Mouse (Mus musculus): ENCODE data around the gene Wdr20.

GRCm38 (mm10) chr12:110806301-110806970 lies 68.7 kb downstream of the Wdr20 start:
- TF ChIP-seq CTCF (IDR thresholded peaks at IDR 0.05; ENCODE audit: borderline replicate concordance, control insufficient read depth, extremely low read depth, insufficient read depth, low read length, poor library complexity) (no peak), POLR2A (IDR thresholded peaks at IDR 0.05; ENCODE audit: control insufficient read depth, extremely low read depth, insufficient read depth, low read length, poor library complexity) (no peak)

All from thymus, adult 2 months (tissue).